Mouse (Mus musculus) CH12.LX (cell line): Measurements from ENCODE around the gene Wdr62. TPM values are rescaled to one million over a fixed set of nuclear protein-coding genes. Genes with fewer than 3 reads are reported as not detected.

ENCODE experiments used
- DNase-seq: peaks from one replicate; pipeline ENCODE4 v3.0.0-alpha.2; 2013; ENCODE audit errors: extremely low read depth
- H3K27ac ChIP-seq: 2 replicates; pipeline ENCODE4 v1.5.1; 2012; ENCODE audit warnings: low read depth, mild to moderate bottlenecking, control low read depth, moderate library complexity; ENCODE audit not compliant: insufficient read depth
- H3K27me3 ChIP-seq: replicated peaks from 2 replicates; pipeline ENCODE3; 2012; ENCODE audit warnings: inconsistent platforms
- H3K36me3 ChIP-seq, 2 experiments: replicated peaks in 1 of 2; 2 replicates each; pipeline versions ENCODE3 to v1.6.1; 2012; ENCODE audit warnings: inconsistent platforms in 1 of 2, low read length in 1 of 2, mild to moderate bottlenecking in 1 of 2, mixed read lengths in 1 of 2, moderate library complexity in 1 of 2; ENCODE audit not compliant: control insufficient read depth in 1 of 2, insufficient read depth in 1 of 2
- H3K4me1 ChIP-seq, 2 experiments: 2 replicates each; pipeline ENCODE4 v1.6.1; 2012; ENCODE audit warnings: inconsistent platforms in 1 of 2, moderate library complexity in 1 of 2; ENCODE audit not compliant: insufficient read depth in 2 of 2, control insufficient read depth in 1 of 2
- H3K4me2 ChIP-seq: 2 replicates; pipeline ENCODE4 v1.6.1; 2012; ENCODE audit warnings: low read depth, mild to moderate bottlenecking, control low read depth; ENCODE audit not compliant: poor library complexity, insufficient read depth, severe bottlenecking
- H3K4me3 ChIP-seq, 3 experiments: fragments of 150-350 bp in 1 of 3; sonication (generic) in 1 of 3; replicated peaks in 1 of 3; 2 replicates each; pipeline versions ENCODE3 to v1.5.1; 2011 to 2012; ENCODE audit warnings: low read depth in 2 of 3, low read length in 2 of 3, mild to moderate bottlenecking in 2 of 3, moderate library complexity in 2 of 3, control low read depth in 1 of 3, improper control_type of control experiment in 1 of 3, inconsistent platforms in 1 of 3, mixed read lengths in 1 of 3; ENCODE audit not compliant: poor library complexity in 1 of 3
- H3K79me2 ChIP-seq: replicated peaks from 2 replicates; pipeline ENCODE4 v1.6.1; 2012; ENCODE audit warnings: mild to moderate bottlenecking, moderate library complexity; ENCODE audit not compliant: control insufficient read depth, poor library complexity, insufficient read depth, severe bottlenecking; ENCODE audit errors: extremely low read depth
- H3K9ac ChIP-seq: 2 replicates; pipeline ENCODE4 v1.6.1; 2012; ENCODE audit warnings: low read depth, mild to moderate bottlenecking, control low read depth, moderate library complexity; ENCODE audit not compliant: insufficient read depth
- H3K9me3 ChIP-seq: replicated peaks from 2 replicates; pipeline ENCODE3; 2012; ENCODE audit warnings: low read length, inconsistent platforms, mixed read lengths
- BHLHE40 ChIP-seq: IDR thresholded peaks from 2 replicates; pipeline ENCODE4 v1.6.1; 2011; ENCODE audit warnings: mild to moderate bottlenecking, low read depth, low read length, improper control_type of control experiment
- CHD1 ChIP-seq: IDR thresholded peaks from 2 replicates; pipeline ENCODE4 v1.6.1; 2012; ENCODE audit warnings: low read depth, low read length, improper control_type of control experiment, inconsistent platforms
- CHD2 ChIP-seq: IDR thresholded peaks from 2 replicates; pipeline ENCODE4 v1.6.1; 2011; ENCODE audit warnings: low read length, improper control_type of control experiment
- E2F4 ChIP-seq: IDR thresholded peaks from 2 replicates; pipeline ENCODE4 v1.6.1; 2011; ENCODE audit warnings: low read depth, low read length, improper control_type of control experiment; ENCODE audit not compliant: insufficient replicate concordance
- ELF1 ChIP-seq: IDR thresholded peaks from 2 replicates; pipeline ENCODE4 v1.6.1; 2014; ENCODE audit warnings: low read depth, mild to moderate bottlenecking, inconsistent platforms, low read length, improper control_type of control experiment
- EP300 ChIP-seq: IDR thresholded peaks from 2 replicates; pipeline ENCODE4 v1.6.1; 2011; ENCODE audit warnings: low read length, improper control_type of control experiment
- GABPA ChIP-seq: IDR thresholded peaks from 2 replicates; pipeline ENCODE4 v1.6.1; 2012; ENCODE audit warnings: low read depth, low read length, improper control_type of control experiment, inconsistent platforms; ENCODE audit not compliant: insufficient replicate concordance
- HCFC1 ChIP-seq: IDR thresholded peaks from 2 replicates; pipeline ENCODE4 v1.6.1; 2012; ENCODE audit warnings: low read depth, mild to moderate bottlenecking, inconsistent platforms, low read length, improper control_type of control experiment
- IRF4 ChIP-seq: IDR thresholded peaks from 2 replicates; pipeline ENCODE4 v1.6.1; 2014; ENCODE audit warnings: low read depth, mild to moderate bottlenecking, inconsistent platforms, low read length, improper control_type of control experiment
- JUND ChIP-seq: conservative IDR thresholded peaks from 2 replicates; pipeline ENCODE4 v1.6.1; 2011; ENCODE audit warnings: low read depth, low read length, improper control_type of control experiment
- KAT2A ChIP-seq: IDR thresholded peaks from 2 replicates; pipeline ENCODE4 v1.6.1; 2012; ENCODE audit warnings: low read length, improper control_type of control experiment, inconsistent platforms; ENCODE audit not compliant: insufficient replicate concordance
- MAX ChIP-seq: IDR thresholded peaks from 2 replicates; pipeline ENCODE4 v1.6.1; 2011; ENCODE audit warnings: low read length, improper control_type of control experiment
- MAZ ChIP-seq: IDR thresholded peaks from 2 replicates; pipeline ENCODE4 v1.6.1; 2012; ENCODE audit warnings: low read depth, mild to moderate bottlenecking, inconsistent platforms, low read length, improper control_type of control experiment, moderate library complexity
- MEF2A ChIP-seq: IDR thresholded peaks from 2 replicates; pipeline ENCODE4 v1.6.1; 2014; ENCODE audit warnings: low read depth, mild to moderate bottlenecking, inconsistent platforms, low read length, improper control_type of control experiment, borderline replicate concordance
- MXI1 ChIP-seq: IDR thresholded peaks from 2 replicates; pipeline ENCODE4 v1.6.1; 2011; ENCODE audit warnings: mild to moderate bottlenecking, low read depth, low read length, improper control_type of control experiment
- NELFE ChIP-seq: IDR thresholded peaks from 2 replicates; pipeline ENCODE4 v1.6.1; 2011; ENCODE audit warnings: low read depth, low read length, improper control_type of control experiment
- NRF1 ChIP-seq: IDR thresholded peaks from 2 replicates; pipeline ENCODE4 v1.6.1; 2014; ENCODE audit warnings: low read depth, mild to moderate bottlenecking, inconsistent platforms, low read length, improper control_type of control experiment, moderate library complexity
- POLR2A ChIP-seq: IDR thresholded peaks from 2 replicates; pipeline ENCODE4 v1.6.1; 2011; ENCODE audit warnings: low read depth, mild to moderate bottlenecking, improper control_type of control experiment, low read length
- POLR2AphosphoS2 ChIP-seq: IDR thresholded peaks from 2 replicates; pipeline ENCODE4 v1.6.1; 2011; ENCODE audit warnings: low read depth, low read length, improper control_type of control experiment
- RAD21 ChIP-seq: IDR thresholded peaks from 2 replicates; pipeline ENCODE4 v1.6.1; 2011; ENCODE audit warnings: low read depth, mild to moderate bottlenecking, low read length, improper control_type of control experiment, moderate library complexity
- RCOR1 ChIP-seq: conservative IDR thresholded peaks from 2 replicates; pipeline ENCODE4 v1.6.1; 2012; ENCODE audit warnings: low read depth, mild to moderate bottlenecking, inconsistent platforms, low read length, improper control_type of control experiment
- SIN3A ChIP-seq: IDR thresholded peaks from 2 replicates; pipeline ENCODE4 v1.6.1; 2012; ENCODE audit warnings: low read length, improper control_type of control experiment, inconsistent platforms
- SMC3 ChIP-seq: IDR thresholded peaks from 2 replicates; pipeline ENCODE4 v1.6.1; 2011; ENCODE audit warnings: low read depth, low read length, improper control_type of control experiment
- TBP ChIP-seq: conservative IDR thresholded peaks from 2 replicates; pipeline ENCODE4 v1.6.1; 2011; ENCODE audit warnings: low read depth, low read length, improper control_type of control experiment
- TCF12 ChIP-seq: IDR thresholded peaks from 2 replicates; pipeline ENCODE4 v1.6.1; 2014; ENCODE audit warnings: low read depth, mild to moderate bottlenecking, inconsistent platforms, low read length, improper control_type of control experiment
- UBTF ChIP-seq: IDR thresholded peaks from 2 replicates; pipeline ENCODE4 v1.6.1; 2012; ENCODE audit warnings: low read depth, mild to moderate bottlenecking, inconsistent platforms, low read length, improper control_type of control experiment, moderate library complexity
- USF1 ChIP-seq: IDR thresholded peaks from 2 replicates; pipeline ENCODE4 v1.6.1; 2014; ENCODE audit warnings: low read depth, mild to moderate bottlenecking, inconsistent platforms, low read length, improper control_type of control experiment
- ZC3H11A ChIP-seq: IDR thresholded peaks from 2 replicates; pipeline ENCODE4 v1.6.1; 2012; ENCODE audit warnings: low read depth, mild to moderate bottlenecking, inconsistent platforms, low read length, improper control_type of control experiment
- ZKSCAN1 ChIP-seq: IDR thresholded peaks from 2 replicates; pipeline ENCODE4 v1.6.1; 2012; ENCODE audit warnings: low read depth, inconsistent platforms, low read length, improper control_type of control experiment, borderline replicate concordance
- ZMIZ1 ChIP-seq: IDR thresholded peaks from 2 replicates; pipeline ENCODE4 v1.6.1; 2012; ENCODE audit warnings: low read depth, mild to moderate bottlenecking, inconsistent platforms, low read length, improper control_type of control experiment
- ZNF384 ChIP-seq: IDR thresholded peaks from 2 replicates; pipeline ENCODE4 v1.6.1; 2012; ENCODE audit warnings: low read depth, low read length, improper control_type of control experiment, inconsistent platforms
- dilution Hi-C: fragments of 300-500 bp; cut with MboI; formaldehyde crosslinking; loops from 2 replicates; pipeline ENCODE4 v1.14.3; 2020; ENCODE audit warnings: low sequenced_read_pairs; ENCODE audit not compliant: extremely low pct_unique_long_range_greater_than_20kb, extremely low pct_ligation_motif_present
- in situ Hi-C: fragments of 300-500 bp; cut with MboI; formaldehyde crosslinking; loops from 3 replicates; pipeline ENCODE4 v1.14.3; 2019; ENCODE audit warnings: low sequenced_read_pairs, low pct_ligation_motif_present, low pct_unique_long_range_greater_than_20kb, mixed read lengths
- polyA plus RNA-seq: library from polyadenylated mRNA; unstranded; fragments of >175 nt; gene quantifications from 2 replicates; pipeline ENCODE4 v1.2.1, GENCODE M21; 2012; ENCODE audit warnings: low read depth; ENCODE audit not compliant: insufficient read length
- total RNA-seq, 2 experiments: library from RNA; depleted of rRNA; stranded (reverse); fragments of 300-350 nt in 1 of 2; fragments of >200 nt in 1 of 2; gene quantifications; 2 replicates each; pipeline ENCODE4 v1.2.3; 2012 to 2014

Gene Wdr62
- total and polyA plus RNA-seq, 3 experiments: 2.3 to 19.7 (median 5.3) TPM

- Histone ChIP-seq H3K4me3 (peak within 1 kb of the TSS; percentile 69 to 96 (median 87)), H3K4me2 (peak within 1 kb of the TSS; percentile 64), H3K9ac (peak within 1 kb of the TSS; percentile 90), H3K79me2 (no peaks in the 10 kb centered on the region), H3K27me3 (no peaks in the 10 kb centered on the region), H3K27ac (peak within 1 kb of the TSS; percentile 85), H3K4me1 (peaks cover 12 to 44% of the 10 kb centered on the region in 2 experiments), H3K36me3 (peaks cover 24 to 46% of the 10 kb centered on the region in 2 experiments), H3K9me3 (no peaks in the 10 kb centered on the region)
- DNase-seq: peak; percentile 98
- dilution Hi-C loops: no loop called here
- TF ChIP-seq SIN3A: peak; percentile 28; the same call in 1 of the 2 replicates
- peak; percentile 97 for TF ChIP-seq ZNF384
- TF ChIP-seq SMC3: no peak
- no peak for TF ChIP-seq MAZ
- no peak for TF ChIP-seq GABPA
- TF ChIP-seq ZMIZ1: no peak; the same call in 1 of the 2 replicates
- 0 out of 2 replicates have a peak, but pooled peaks have one; percentile 47 for TF ChIP-seq NELFE
- no peak for TF ChIP-seq ZKSCAN1
- TF ChIP-seq MXI1: peak; percentile 55; the same call in 1 of the 2 replicates
- TF ChIP-seq POLR2AphosphoS2: no peak
- no peak for TF ChIP-seq UBTF
- peak; percentile 57 for TF ChIP-seq TBP
- TF ChIP-seq BHLHE40: peak; percentile 42
- peak; percentile 63; the same call in 1 of the 2 replicates for TF ChIP-seq E2F4
- peak; percentile 79 for TF ChIP-seq HCFC1
- peak; percentile 67; the same call in 1 of the 2 replicates for TF ChIP-seq MAX
- TF ChIP-seq USF1: no peak
- TF ChIP-seq EP300: no peak
- peak; percentile 10; the same call in 1 of the 2 replicates for TF ChIP-seq IRF4
- 0 out of 2 replicates have a peak, but pooled peaks have one; percentile 37 for TF ChIP-seq RCOR1
- TF ChIP-seq JUND: peak; percentile 6; the same call in 1 of the 2 replicates
- 0 out of 2 replicates have a peak, but pooled peaks have one; percentile 1 for TF ChIP-seq MEF2A
- no peak for TF ChIP-seq RAD21
- peak; percentile 51; the same call in 1 of the 2 replicates for TF ChIP-seq KAT2A
- peak; percentile 79 for TF ChIP-seq ELF1
- peak; percentile 87 for TF ChIP-seq NRF1
- TF ChIP-seq ZC3H11A: no peak
- TF ChIP-seq TCF12: peak; percentile 55; the same call in 1 of the 2 replicates
- TF ChIP-seq CHD1: 0 out of 2 replicates have a peak, but pooled peaks have one; percentile 65
- TF ChIP-seq CHD2: peak; percentile 95
- peak; percentile 80 for TF ChIP-seq POLR2A
- in situ Hi-C loops: no loop called here
Observed at GRCm38 (mm10) chr7:30231669-30232454, 48.4 kb downstream of the Wdr62 start, which contains the start of the genes Polr2i and Tbcb. TSS of gene Polr2i (plus strand) at chr7:30231948. TSS of gene Tbcb (minus strand) at chr7:30232272.
